Mouse (Mus musculus): ENCODE results near the gene Tns1. TPM values are rescaled to one million over a fixed set of nuclear protein-coding genes. Genes with fewer than 3 reads are reported as not detected.

Tns1 gene
- total and polyA plus RNA-seq, 3 experiments = 0.40 to 3.6 (median 0.89) TPM

GRCm38 (mm10) chr1:73959344-73959743, 164.9 kb downstream of the Tns1 start:
- H3K79me2 ChIP-seq (replicated peaks; ENCODE audit: control insufficient read depth, extremely low read depth, insufficient read depth, poor library complexity, severe bottlenecking) = no peaks in the 10 kb centered on the region
- H3K4me1 ChIP-seq (ENCODE audit: control insufficient read depth in 1 of 2, insufficient read depth in 2 of 2) = peaks cover 3 to 58% of the 10 kb centered on the region in 2 experiments; a peak in 2 of 4 replicates
- no peak for DNase-seq (ENCODE audit: extremely low read depth)
- H3K4me3 ChIP-seq (replicated peaks in 1 of 3; ENCODE audit: low read depth in 2 of 3, low read length in 2 of 3, poor library complexity in 1 of 3) = no peak overlapping the region
- no peaks in the 10 kb centered on the region for H3K27me3 ChIP-seq (replicated peaks)
- H3K27ac ChIP-seq (ENCODE audit: insufficient read depth, low read depth) = no peak overlapping the region
- H3K4me2 ChIP-seq (ENCODE audit: insufficient read depth, low read depth, poor library complexity, severe bottlenecking) = no peak overlapping the region
- in situ Hi-C loops (cut with MboI; ENCODE audit: low pct_ligation_motif_present, low pct_unique_long_range_greater_than_20kb, low sequenced_read_pairs) = no loop called here
- dilution Hi-C loops (cut with MboI; ENCODE audit: extremely low pct_ligation_motif_present, extremely low pct_unique_long_range_greater_than_20kb, low sequenced_read_pairs) = no loop called here
- no peak for TF ChIP-seq IRF4 (IDR thresholded peaks at IDR 0.05; ENCODE audit: low read depth, low read length)
- TF ChIP-seq NRF1 (IDR thresholded peaks at IDR 0.05; ENCODE audit: low read depth, low read length) = no peak
- no peak for TF ChIP-seq ZC3H11A (IDR thresholded peaks at IDR 0.05; ENCODE audit: low read depth, low read length)
- TF ChIP-seq HCFC1 (IDR thresholded peaks at IDR 0.05; ENCODE audit: low read depth, low read length) = no peak
- TF ChIP-seq ZNF384 (IDR thresholded peaks at IDR 0.05; ENCODE audit: low read depth, low read length) = no peak
- TF ChIP-seq POLR2A (IDR thresholded peaks at IDR 0.05; ENCODE audit: low read depth, low read length) = no peak
- no peak for TF ChIP-seq MEF2A (IDR thresholded peaks at IDR 0.05; ENCODE audit: borderline replicate concordance, low read depth, low read length)
- no peak for TF ChIP-seq SIN3A (IDR thresholded peaks at IDR 0.05; ENCODE audit: low read length)
- no peak for TF ChIP-seq BHLHE40 (IDR thresholded peaks at IDR 0.05; ENCODE audit: low read depth, low read length)
- no peak for TF ChIP-seq E2F4 (IDR thresholded peaks at IDR 0.05; ENCODE audit: insufficient replicate concordance, low read depth, low read length)
- no peak for TF ChIP-seq CTCF (conservative IDR thresholded peaks at IDR 0.05 in 1 of 2, IDR thresholded peaks at IDR 0.05 in 1 of 2; ENCODE audit: low read depth in 2 of 2, low read length in 2 of 2)
- no peak for TF ChIP-seq EP300 (IDR thresholded peaks at IDR 0.05; ENCODE audit: low read length)
- no peak for TF ChIP-seq JUND (conservative IDR thresholded peaks at IDR 0.05; ENCODE audit: low read depth, low read length)
- TF ChIP-seq MYC (IDR thresholded peaks at IDR 0.05; ENCODE audit: low read depth, low read length) = no peak
- no peak overlapping the region for H3K9ac ChIP-seq (ENCODE audit: insufficient read depth, low read depth)
- no peaks in the 10 kb centered on the region for H3K36me3 ChIP-seq (replicated peaks in 1 of 2; ENCODE audit: control insufficient read depth in 1 of 2, insufficient read depth in 1 of 2, low read length in 1 of 2)
- H3K9me3 ChIP-seq (replicated peaks; ENCODE audit: low read length) = no peaks in the 10 kb centered on the region

DNA sequence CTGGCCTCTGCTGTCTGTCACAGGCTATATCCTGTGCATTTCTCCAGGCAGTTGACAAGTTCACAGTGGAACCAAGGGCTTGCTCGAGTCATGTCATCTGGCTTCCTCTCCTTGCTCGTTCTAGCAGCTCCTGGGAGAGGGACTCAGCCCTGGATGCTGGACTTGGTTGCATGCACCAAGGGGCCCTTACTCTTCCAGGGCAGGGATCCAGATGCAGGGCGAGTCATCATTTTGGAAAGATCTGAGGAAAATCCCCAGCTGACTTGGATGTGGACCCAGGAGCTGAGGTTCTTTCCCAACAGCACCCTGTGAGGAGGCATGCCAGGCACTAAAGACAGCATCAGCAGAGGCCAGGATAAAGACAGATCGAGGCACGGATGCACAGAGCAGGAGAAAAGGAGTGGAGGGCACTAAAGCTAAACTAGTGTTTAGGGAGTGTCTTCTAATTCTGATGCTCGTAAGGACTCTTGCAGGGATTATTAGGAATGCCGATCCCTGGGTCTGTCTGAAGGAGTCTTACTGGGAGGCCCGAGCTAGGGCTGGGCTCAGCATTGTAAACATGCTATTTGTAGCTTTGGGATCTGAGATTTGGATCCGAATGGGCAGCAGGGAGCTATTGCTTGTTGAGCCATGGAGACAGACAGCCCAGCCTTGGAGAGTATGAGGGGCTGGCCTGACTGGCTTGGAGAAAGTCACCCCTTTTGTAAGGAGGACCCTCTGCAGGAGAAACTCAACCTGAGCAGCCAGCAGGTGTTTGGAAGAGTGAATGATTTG, 165.9 kb downstream of the Tns1 start:
- H3K4me1 ChIP-seq (ENCODE audit: control insufficient read depth in 1 of 2, insufficient read depth in 2 of 2) = peaks cover 3 to 49% of the 10 kb centered on the region in 2 experiments; a peak in 2 of 4 replicates
- H3K27ac ChIP-seq (ENCODE audit: insufficient read depth, low read depth) = no peak overlapping the region
- TF ChIP-seq GABPA (IDR thresholded peaks at IDR 0.05; ENCODE audit: insufficient replicate concordance, low read depth, low read length) (no peak), EP300 (IDR thresholded peaks at IDR 0.05; ENCODE audit: low read length) (no peak), UBTF (IDR thresholded peaks at IDR 0.05; ENCODE audit: low read depth, low read length) (no peak), CTCF (conservative IDR thresholded peaks at IDR 0.05 in 1 of 2, IDR thresholded peaks at IDR 0.05 in 1 of 2; ENCODE audit: low read depth in 2 of 2, low read length in 2 of 2) (no peak), CHD1 (IDR thresholded peaks at IDR 0.05; ENCODE audit: low read depth, low read length) (no peak), MXI1 (IDR thresholded peaks at IDR 0.05; ENCODE audit: low read depth, low read length) (no peak)
- no peak overlapping the region for H3K4me3 ChIP-seq (replicated peaks in 1 of 3; ENCODE audit: low read depth in 2 of 3, low read length in 2 of 3, poor library complexity in 1 of 3)
- in situ Hi-C loops (cut with MboI; ENCODE audit: low pct_ligation_motif_present, low pct_unique_long_range_greater_than_20kb, low sequenced_read_pairs) (no loop called here), dilution Hi-C loops (cut with MboI; ENCODE audit: extremely low pct_ligation_motif_present, extremely low pct_unique_long_range_greater_than_20kb, low sequenced_read_pairs) (no loop called here)
- no peak for DNase-seq (ENCODE audit: extremely low read depth)
- H3K4me2 ChIP-seq (ENCODE audit: insufficient read depth, low read depth, poor library complexity, severe bottlenecking) = no peak overlapping the region
- no peaks in the 10 kb centered on the region for H3K36me3 ChIP-seq (replicated peaks in 1 of 2; ENCODE audit: control insufficient read depth in 1 of 2, insufficient read depth in 1 of 2, low read length in 1 of 2)
- H3K79me2 ChIP-seq (replicated peaks; ENCODE audit: control insufficient read depth, extremely low read depth, insufficient read depth, poor library complexity, severe bottlenecking) = no peaks in the 10 kb centered on the region
- H3K27me3 ChIP-seq (replicated peaks) = no peaks in the 10 kb centered on the region
- no peaks in the 10 kb centered on the region for H3K9me3 ChIP-seq (replicated peaks; ENCODE audit: low read length)
- H3K9ac ChIP-seq (ENCODE audit: insufficient read depth, low read depth) = no peak overlapping the region

All from CH12.LX (cell line).